ENCODE assay signal across 11 mouse cellular contexts in the genomic region with DNA sequence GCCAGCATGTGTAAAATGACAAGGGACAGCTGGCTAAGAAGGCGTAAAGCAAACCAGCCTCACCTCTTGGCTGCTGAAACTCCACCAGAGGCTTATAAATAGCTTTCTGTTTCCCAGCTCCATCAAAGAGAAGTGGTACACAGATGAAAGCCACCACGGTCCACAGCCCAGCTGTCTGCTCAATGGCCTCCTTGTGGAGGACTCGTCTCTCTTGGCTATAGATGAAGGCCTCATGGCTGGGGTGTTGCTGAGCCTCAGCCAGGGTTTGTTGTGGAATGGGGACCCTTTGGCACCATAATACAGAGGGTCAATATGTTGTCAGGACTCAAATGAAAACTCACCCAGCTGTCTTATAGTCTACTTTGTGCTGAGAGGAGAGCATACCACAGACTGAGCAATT.
DNase-seq lines count a peak whose midpoint lies in the region; ATAC-seq and TF ChIP-seq lines count a peak whose summit lies in the region.
"Had no signal": no experiment of that assay in that cellular context is flagged by ENCODE, and none has a peak within 500 bp of the region (broad histone marks: within the 10 kb centered on the region; RNA-seq: fewer than 3 reads in every experiment).

No protein-coding gene starts in this region.

- no peaks in the 10 kb centered on the region for H3K9me3 ChIP-seq in heart, embryonic 11.5 days (replicated peaks; ENCODE audit: control insufficient read depth, low read length)
- H3K9me3 ChIP-seq in midbrain, postnatal 0 days (ENCODE audit: low read length): no peaks in the 10 kb centered on the region
- H3K9me3 ChIP-seq in midbrain, embryonic 10.5 days (replicated peaks): no peaks in the 10 kb centered on the region

- no peak overlapping the region for H3K9ac ChIP-seq in heart, embryonic 11.5 days (ENCODE audit: low read depth, low read length)
- no peak overlapping the region for H3K9ac ChIP-seq in midbrain, postnatal 0 days (replicated peaks; ENCODE audit: low read length, poor library complexity, severe bottlenecking)

- intact Hi-C loops in heart, postnatal 14 days (cut with DNase I): no loop called here
- intact Hi-C loops in left cerebral cortex, postnatal 10 days (cut with DNase I): no loop called here

- no peak overlapping the region for H3K4me3 ChIP-seq in heart, embryonic 11.5 days (ENCODE audit: low read depth, low read length)
- no peak overlapping the region for H3K4me3 ChIP-seq in midbrain, postnatal 0 days (ENCODE audit: low read depth, low read length)
- H3K4me3 ChIP-seq in midbrain, embryonic 10.5 days: no peak overlapping the region

- 0 out of 2 replicates have a peak, but pooled peaks cover 3% of the 10 kb centered on the region for H3K4me1 ChIP-seq in heart, embryonic 11.5 days (ENCODE audit: control insufficient read depth, insufficient read depth, low read length)
- 0 out of 2 replicates have a peak, but pooled peaks cover 3% of the 10 kb centered on the region for H3K4me1 ChIP-seq in midbrain, postnatal 0 days (ENCODE audit: insufficient read depth, low read length)
- H3K4me1 ChIP-seq in midbrain, embryonic 10.5 days: peaks cover 17% of the 10 kb centered on the region

- H3K36me3 ChIP-seq in heart, embryonic 11.5 days (ENCODE audit: control insufficient read depth, insufficient read depth, low read length): no peaks in the 10 kb centered on the region
- no peaks in the 10 kb centered on the region for H3K36me3 ChIP-seq in midbrain, postnatal 0 days (ENCODE audit: insufficient read depth, low read length)
- H3K36me3 ChIP-seq in midbrain, embryonic 10.5 days: no peaks in the 10 kb centered on the region

- WGBS in heart, embryonic 11.5 days (ENCODE audit: insufficient replicate concordance): 35% methylated on average over 3 of the region's 3 CpGs
- 50% methylated on average over 3 of the region's 3 CpGs for WGBS in midbrain, postnatal 0 days
- 89% methylated on average over 3 of the region's 3 CpGs for WGBS in midbrain, embryonic 10.5 days

- TF ChIP-seq CTCF in midbrain, postnatal 0 days (IDR thresholded peaks at IDR 0.05): no peak

- H3K27ac ChIP-seq in heart, embryonic 11.5 days (ENCODE audit: low read depth, low read length): no peak overlapping the region
- no peak overlapping the region for H3K27ac ChIP-seq in midbrain, postnatal 0 days (ENCODE audit: low read depth, low read length)
- no peak overlapping the region for H3K27ac ChIP-seq in midbrain, embryonic 10.5 days (replicated peaks)

- ATAC-seq in heart, embryonic 11.5 days (replicated peaks; ENCODE audit: insufficient number of reproducible peaks, low FRiP score, low TSS enrichment): 0 out of 2 replicates have a peak, but pooled peaks have one; percentile 42
- peak; percentile 70; the same call in 1 of the 2 replicates for ATAC-seq in midbrain, postnatal 0 days (ENCODE audit: low FRiP score)

- no peak overlapping the region for H3K4me2 ChIP-seq in heart, embryonic 11.5 days
- no peak overlapping the region for H3K4me2 ChIP-seq in midbrain, postnatal 0 days (ENCODE audit: low read depth, low read length, poor library complexity, severe bottlenecking)

- H3K27me3 ChIP-seq in heart, embryonic 11.5 days (ENCODE audit: control insufficient read depth, insufficient read depth, low read length): no peaks in the 10 kb centered on the region
- no peaks in the 10 kb centered on the region for H3K27me3 ChIP-seq in midbrain, postnatal 0 days (ENCODE audit: insufficient read depth, low read length)
- no peaks in the 10 kb centered on the region for H3K27me3 ChIP-seq in midbrain, embryonic 10.5 days (ENCODE audit: low read depth, poor library complexity, severe bottlenecking)

- DNase-seq in heart, postnatal 14 days: no peak
- peak; percentile 60 for DNase-seq in midbrain, postnatal 0 days (ENCODE audit: low spot score)
- DNase-seq in midbrain, embryonic 10.5 days (ENCODE audit: low spot score): no peak
- DNase-seq in left cerebral cortex, postnatal 10 days (ENCODE audit: extremely low spot score in 1 of 2, low spot score in 2 of 2): peak; percentile 44 to 59
- peak; percentile 24 to 48 for DNase-seq in right cerebral cortex, postnatal 36 days (ENCODE audit: low spot score in 2 of 2)
- no peak for DNase-seq in urinary bladder, adult 2 months (ENCODE audit: low spot score)
- no peak for DNase-seq in spleen, adult 12 weeks (ENCODE audit: low spot score)
- DNase-seq: cerebellum, postnatal 14 days; midbrain, embryonic 14.5 days; spleen, adult 18-20 months had no signal

Comparison
In these comparisons a context has a peak if more than half of its experiments do, and no peak if none do; other contexts are left out.
1. DNase-seq: peak in midbrain, postnatal 0 days (single experiment), left cerebral cortex, postnatal 10 days (2 of 2) and right cerebral cortex, postnatal 36 days (2 of 2); none in heart, postnatal 14 days (0 of 2), midbrain, embryonic 10.5 days (single experiment), urinary bladder, adult 2 months (single experiment) and spleen, adult 12 weeks (single experiment).